Comparison of ENCODE assay signal across 36 mouse cellular contexts in genomic region chr1:184809578-184810001, GRCm38 (mm10). TPM values are rescaled to one million over a fixed set of nuclear protein-coding genes. Genes with fewer than 3 reads are reported as not detected.
A peak's percentile ranks its signal among the peaks of the same experiment; 100 is the strongest.
DNase-seq lines count a peak whose midpoint lies in the region; ATAC-seq and TF ChIP-seq lines count a peak whose summit lies in the region.
"Had no signal": no experiment of that assay in that cellular context is flagged by ENCODE, and none has a peak within 500 bp of the region (broad histone marks: within the 10 kb centered on the region; RNA-seq: fewer than 3 reads in every experiment).

No protein-coding gene starts in this region.

- no peaks in the 10 kb centered on the region for H3K27me3 ChIP-seq in kidney, adult 2 months (replicated peaks; ENCODE audit: control insufficient read depth, insufficient read depth, low read length)
- H3K27me3 ChIP-seq in liver, adult 2 months (ENCODE audit: control insufficient read depth, insufficient read depth, low read length): no peaks in the 10 kb centered on the region
- H3K27me3 ChIP-seq in liver, embryonic 11.5 days (replicated peaks; ENCODE audit: control insufficient read depth, insufficient read depth, low read length): peaks cover 15% of the 10 kb centered on the region
- peaks cover 5% of the 10 kb centered on the region for H3K27me3 ChIP-seq in liver, embryonic 14.5 days (ENCODE audit: control insufficient read depth, insufficient read depth, low read length)
- no peaks in the 10 kb centered on the region; the same call in 1 of the 2 replicates for H3K27me3 ChIP-seq in forebrain, embryonic 14.5 days (replicated peaks; ENCODE audit: control insufficient read depth, insufficient read depth, low read length)
- H3K27me3 ChIP-seq: CH12.LX had no signal

- H3K36me3 ChIP-seq in kidney, adult 2 months (ENCODE audit: control insufficient read depth, insufficient read depth, low read length): no peaks in the 10 kb centered on the region; the same call in 1 of the 2 replicates
- peaks cover 31% of the 10 kb centered on the region for H3K36me3 ChIP-seq in liver, adult 2 months (ENCODE audit: control insufficient read depth, insufficient read depth, low read length)
- H3K36me3 ChIP-seq in liver, embryonic 11.5 days (ENCODE audit: control insufficient read depth, insufficient read depth, low read length): no peaks in the 10 kb centered on the region
- H3K36me3 ChIP-seq in liver, embryonic 14.5 days (replicated peaks; ENCODE audit: control insufficient read depth, insufficient read depth, low read depth): no peaks in the 10 kb centered on the region; the same call in 1 of the 2 replicates
- 0 out of 2 replicates have a peak, but pooled peaks cover 4% of the 10 kb centered on the region for H3K36me3 ChIP-seq in forebrain, embryonic 14.5 days (ENCODE audit: control insufficient read depth, insufficient read depth, low read length)
- H3K36me3 ChIP-seq: hindbrain, embryonic 10.5 days; limb, embryonic 10.5 days had no signal

- H3K4me3 ChIP-seq in kidney, adult 2 months (ENCODE audit: insufficient read depth, low read depth, low read length): no peak overlapping the region
- peak overlapping the region; percentile 99 for H3K4me3 ChIP-seq in liver, adult 2 months (ENCODE audit: insufficient read depth, low read depth, low read length)
- no peak overlapping the region for H3K4me3 ChIP-seq in liver, embryonic 11.5 days (ENCODE audit: low read depth, low read length)
- peak overlapping the region in 1 of 2 experiments; percentile 16; a peak in 2 of 4 replicates for H3K4me3 ChIP-seq in liver, embryonic 14.5 days (ENCODE audit: insufficient read depth in 1 of 2, low read depth in 2 of 2, low read length in 2 of 2)
- H3K4me3 ChIP-seq in forebrain, embryonic 14.5 days (ENCODE audit: low read depth, low read length): no peak overlapping the region
- H3K4me3 ChIP-seq: hindbrain, embryonic 15.5 days; limb, embryonic 15.5 days; megakaryocyte, embryonic 14.5 days had no signal

- 44% methylated on average over 6 of the region's 6 CpGs for WGBS in kidney, adult 2 months
- 30% methylated on average over 6 of the region's 6 CpGs for WGBS in liver, adult 2 months
- 69% methylated on average over 6 of the region's 6 CpGs for WGBS in liver, embryonic 11.5 days
- 53% methylated on average over 6 of the region's 6 CpGs for WGBS in liver, embryonic 14.5 days (ENCODE audit: insufficient replicate concordance)
- WGBS in forebrain, embryonic 14.5 days: 83% methylated on average over 6 of the region's 6 CpGs

- no peak overlapping the region for H3K27ac ChIP-seq in kidney, adult 2 months (ENCODE audit: insufficient read depth, low read depth, low read length)
- peak overlapping the region; percentile 98 for H3K27ac ChIP-seq in liver, adult 2 months (replicated peaks; ENCODE audit: insufficient read depth, low read depth, low read length)
- no peak overlapping the region for H3K27ac ChIP-seq in liver, embryonic 11.5 days (ENCODE audit: low read depth, low read length)
- H3K27ac ChIP-seq in liver, embryonic 14.5 days: no peak overlapping the region
- no peak overlapping the region for H3K27ac ChIP-seq in forebrain, embryonic 14.5 days (ENCODE audit: low read depth, low read length)
- H3K27ac ChIP-seq: hindbrain, embryonic 10.5 days; hindbrain, embryonic 15.5 days; limb, embryonic 10.5 days; limb, embryonic 15.5 days; stomach, postnatal 0 days had no signal

- no peak for TF ChIP-seq POLR2A in kidney, adult 2 months (IDR thresholded peaks at IDR 0.05; ENCODE audit: low read depth, low read length)
- no peak for TF ChIP-seq POLR2A in liver, adult 2 months (IDR thresholded peaks at IDR 0.05; ENCODE audit: extremely low read depth, insufficient read depth, low read length)

- no peak for TF ChIP-seq CTCF in kidney, adult 2 months (conservative IDR thresholded peaks at IDR 0.05; ENCODE audit: insufficient read depth, insufficient read length, low read depth, low read length)
- no peak for TF ChIP-seq CTCF in liver, adult 2 months (IDR thresholded peaks at IDR 0.05; ENCODE audit: low read depth, low read length)
- TF ChIP-seq CTCF in liver, embryonic 14.5 days (IDR thresholded peaks at IDR 0.05; ENCODE audit: low read depth): no peak

- DNase-seq in kidney, adult 2 months: peak; percentile 55
- no peak for DNase-seq in kidney, adult 11 months
- peak; percentile 98 for DNase-seq in liver, adult 2 months (ENCODE audit: extremely low read depth, low read depth, low spot score)
- no peak for DNase-seq in liver, embryonic 11.5 days (ENCODE audit: low spot score)
- DNase-seq in liver, embryonic 14.5 days (ENCODE audit: low read depth in 3 of 3, low spot score in 3 of 3): no peak
- peak; percentile 73 for DNase-seq in yolk sac, embryonic 10.5 days (ENCODE audit: low spot score)
- DNase-seq in forebrain, embryonic 14.5 days (ENCODE audit: low spot score): no peak
- no peak for DNase-seq in lung, adult 18-20 months
- DNase-seq: adrenal gland, adult 2 months; adrenal gland, postnatal 36 days; cerebellum, adult 2 months; cerebellum, postnatal 14 days; forebrain, postnatal 0 days; gastrocnemius, postnatal 10 days; heart, postnatal 14 days; layer of hippocampus, postnatal 36 days; lung, postnatal 4 days; midbrain, embryonic 14.5 days; right cerebral cortex, adult 18-20 months; thymus, adult 18-20 months; thymus, postnatal 25 days had no signal

- no peak for ATAC-seq in liver, embryonic 11.5 days (replicated peaks; ENCODE audit: low FRiP score)
- no peak for ATAC-seq in liver, embryonic 14.5 days (ENCODE audit: insufficient read depth)
- no peak for ATAC-seq in forebrain, embryonic 14.5 days
- ATAC-seq: activated CD4-positive, CD25-positive, alpha-beta regulatory T cell, adult 4 months; forebrain, postnatal 0 days; inflammation-experienced regulatory T-cells, adult 6 months; lung, postnatal 0 days had no signal

- H3K9me3 ChIP-seq in liver, embryonic 11.5 days (ENCODE audit: control insufficient read depth, low read length): no peaks in the 10 kb centered on the region
- no peaks in the 10 kb centered on the region for H3K9me3 ChIP-seq in liver, embryonic 14.5 days (ENCODE audit: control insufficient read depth, low read length)
- H3K9me3 ChIP-seq in forebrain, embryonic 14.5 days (replicated peaks; ENCODE audit: control insufficient read depth, low read length): no peaks in the 10 kb centered on the region
- H3K9me3 ChIP-seq: hindbrain, embryonic 10.5 days; hindbrain, embryonic 15.5 days; limb, embryonic 10.5 days; limb, embryonic 15.5 days; megakaryocyte, embryonic 14.5 days had no signal

- H3K4me2 ChIP-seq in liver, embryonic 11.5 days: no peak overlapping the region
- H3K4me2 ChIP-seq in liver, embryonic 14.5 days (ENCODE audit: low read depth): peak overlapping the region; percentile 34
- no peak overlapping the region for H3K4me2 ChIP-seq in forebrain, embryonic 14.5 days (ENCODE audit: low read length)
- H3K4me2 ChIP-seq: limb, embryonic 15.5 days had no signal

- peaks cover 18% of the 10 kb centered on the region for H3K4me1 ChIP-seq in kidney, adult 2 months (ENCODE audit: control insufficient read depth, insufficient read depth, low read length)
- peaks cover 21% of the 10 kb centered on the region for H3K4me1 ChIP-seq in liver, adult 2 months (ENCODE audit: control insufficient read depth, insufficient read depth, low read length)
- peaks cover 14% of the 10 kb centered on the region for H3K4me1 ChIP-seq in liver, embryonic 11.5 days (replicated peaks; ENCODE audit: control insufficient read depth, insufficient read depth, low read length)
- peaks cover 3 to 8% of the 10 kb centered on the region in 2 experiments; a peak in 3 of 4 replicates for H3K4me1 ChIP-seq in liver, embryonic 14.5 days (replicated peaks; ENCODE audit: control insufficient read depth in 2 of 2, insufficient read depth in 2 of 2, low read length in 1 of 2)
- H3K4me1 ChIP-seq in forebrain, embryonic 14.5 days (ENCODE audit: control insufficient read depth, insufficient read depth, low read length): peaks cover 6% of the 10 kb centered on the region

- H3K9ac ChIP-seq in liver, adult 2 months (ENCODE audit: low read depth, low read length): peak overlapping the region; percentile 99
- H3K9ac ChIP-seq in liver, embryonic 11.5 days (ENCODE audit: low read depth, low read length): no peak overlapping the region
- no peak overlapping the region for H3K9ac ChIP-seq in liver, embryonic 14.5 days (replicated peaks)
- H3K9ac ChIP-seq in forebrain, embryonic 14.5 days (ENCODE audit: low read length): no peak overlapping the region
- H3K9ac ChIP-seq: forebrain, postnatal 0 days; hindbrain, embryonic 15.5 days; limb, embryonic 15.5 days had no signal

- TF ChIP-seq EP300 in liver, embryonic 14.5 days (IDR thresholded peaks at IDR 0.05; ENCODE audit: low read depth): no peak

- H3K79me2 ChIP-seq in liver, adult 2 months (ENCODE audit: control insufficient read depth, insufficient read depth, low read length): peaks cover 14% of the 10 kb centered on the region; the same call in 1 of the 2 replicates

RNA-seq across cellular contexts. Expression of gene Marc1, which starts 1.5 kb away (rescaled TPM):
- 1.0 and 2.1 TPM in 2 replicates for polyA plus RNA-seq in kidney, adult 2 months (2012; rRNA removed)
- 345 and 386 TPM in 2 replicates for total RNA-seq in liver, adult 2 months (2014; rRNA removed)
- 395 and 462 TPM in 2 replicates for polyA plus RNA-seq in liver, adult 2 months (2012; rRNA removed)
- 3.9 and 5.1 TPM in 2 replicates for polyA plus RNA-seq in liver, embryonic 11.5 days (2014; fragmentation: Nextera tagmentation; extraction: Ambion mirVana)
- polyA plus RNA-seq in liver, embryonic 14.5 days (2012; rRNA removed): 10.2 and 10.3 TPM in 2 replicates
- polyA plus RNA-seq in liver, embryonic 14.5 days (2014; fragmentation: Nextera tagmentation; extraction: Ambion mirVana): 22.6 and 28.6 TPM in 2 replicates
- not detected in 2 replicates for polyA plus RNA-seq in forebrain, embryonic 14.5 days (2014; fragmentation: Nextera tagmentation; extraction: Ambion mirVana)
- total RNA-seq: CH12.LX; granulocyte monocyte progenitor cell, adult 5-6 weeks; heart, postnatal 14 days; left cerebral cortex, postnatal 10 days; monocyte, adult 5-6 weeks had no signal
- polyA plus RNA-seq: activated CD4-positive, CD25-positive, alpha-beta regulatory T cell, adult 4 months; cerebellum, adult 2 months; erythroblast, embryonic 14.5 days; heart, embryonic 14.5 days; hindbrain, embryonic 10.5 days; inflammation-experienced regulatory T-cells, adult 6 months had no signal

RNA-seq across cellular contexts. Expression of gene Marc2, which starts 36.7 kb away (rescaled TPM):
- polyA plus RNA-seq in kidney, adult 2 months (2012; rRNA removed): 257 and 403 TPM in 2 replicates
- total RNA-seq in liver, adult 2 months (2014; rRNA removed): 563 and 653 TPM in 2 replicates
- 365 and 397 TPM in 2 replicates for polyA plus RNA-seq in liver, adult 2 months (2012; rRNA removed)
- polyA plus RNA-seq in liver, embryonic 11.5 days (2014; fragmentation: Nextera tagmentation; extraction: Ambion mirVana): 240 and 250 TPM in 2 replicates
- 53.3 and 58.6 TPM in 2 replicates for polyA plus RNA-seq in liver, embryonic 14.5 days (2012; rRNA removed)
- polyA plus RNA-seq in liver, embryonic 14.5 days (2014; fragmentation: Nextera tagmentation; extraction: Ambion mirVana): 227 TPM in 2 replicates
- 120 and 132 TPM in 2 replicates for polyA plus RNA-seq in forebrain, embryonic 14.5 days (2014; fragmentation: Nextera tagmentation; extraction: Ambion mirVana)

Comparison
In these comparisons a context has a peak if more than half of its experiments do, and no peak if none do; other contexts are left out.
1. DNase-seq: peak in kidney, adult 2 months (single experiment), liver, adult 2 months (single experiment) and yolk sac, embryonic 10.5 days (single experiment); none in kidney, adult 11 months (single experiment), liver, embryonic 11.5 days (single experiment), liver, embryonic 14.5 days (0 of 3), forebrain, embryonic 14.5 days (single experiment) and lung, adult 18-20 months (0 of 2).
2. RNA of gene Marc1, which starts 1.5 kb away (polyA plus RNA-seq): 395 to 462 TPM in liver, adult 2 months; 10.2 to 28.6 TPM in liver, embryonic 14.5 days, 3.9 to 5.1 TPM in liver, embryonic 11.5 days, 1.0 to 2.1 TPM in kidney, adult 2 months and not detected in forebrain, embryonic 14.5 days; every median in the first group is over 10 times any median in the second.